Mouse (Mus musculus): ENCODE measurements around the gene Gm5916. TPM values are rescaled to one million over a fixed set of nuclear protein-coding genes. Genes with fewer than 3 reads are reported as not detected.

Gm5916 gene
- total RNA-seq (2023; ENCODE audit: inconsistent age) = not detected in 4 replicates

DNA sequence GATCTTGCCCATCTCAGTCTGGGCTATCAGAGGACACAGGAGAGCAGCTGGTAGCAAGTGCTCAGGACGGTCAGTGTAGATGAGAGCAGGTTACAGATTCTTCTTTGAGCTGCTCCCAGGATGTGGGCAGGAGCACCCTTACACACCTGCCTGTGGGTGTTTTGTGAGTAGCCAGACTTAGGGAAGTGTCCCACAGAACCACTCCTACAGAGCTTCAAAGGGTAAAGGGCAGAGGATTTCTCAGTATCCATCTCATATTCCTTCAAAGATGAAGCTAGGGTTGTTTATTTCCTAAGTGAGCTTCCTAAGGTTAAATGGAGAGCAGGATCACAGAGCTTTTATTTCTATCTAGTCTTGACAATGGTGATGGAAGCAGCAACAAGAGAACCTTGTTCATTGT, at the start of gene Gm5916:
Gene Gm5916, minus strand, starts transcription at position 101 of the 400 bp plus-strand sequence.

Other genes with a start within 250 kb of the Gm5916 start
- not detected in 4 replicates for gene 9230113P08Rik, start 220.4 kb downstream of the Gm5916 start, total RNA-seq (2023; ENCODE audit: inconsistent age)

Measured in B cell, adult (primary cell).